Mouse (Mus musculus) stomach, embryonic 16.5 days (tissue): Measurements from ENCODE around the gene Dner. TPM values are rescaled to one million over a fixed set of nuclear protein-coding genes. Genes with fewer than 3 reads are reported as not detected.

Source experiments
- ATAC-seq: fragments of 200-750 bp; cut with Nextera tagmentation; 2 replicates; pipeline ENCODE4 v1.8.0; 2017; ENCODE audit warnings: moderate number of reproducible peaks, moderate TSS enrichment; ENCODE audit not compliant: insufficient read depth, low FRiP score
- H3K27ac ChIP-seq: fragments of 300-500 bp; sonication (generic); 2 replicates; pipeline ENCODE4 v1.5.1; 2014; ENCODE audit warnings: low read length
- H3K27me3 ChIP-seq: fragments of 300-500 bp; sonication (generic); 2 replicates; pipeline ENCODE4 v1.6.1; 2014; ENCODE audit warnings: low read length, control low read depth, mixed read lengths; ENCODE audit not compliant: control insufficient read depth, insufficient read depth
- H3K36me3 ChIP-seq: fragments of 300-500 bp; sonication (generic); 2 replicates; pipeline ENCODE4 v1.6.1; 2014; ENCODE audit warnings: low read length; ENCODE audit not compliant: control insufficient read depth, insufficient read depth
- H3K4me1 ChIP-seq: fragments of 300-500 bp; sonication (generic); 2 replicates; pipeline ENCODE4 v1.6.1; 2014; ENCODE audit warnings: low read length, control low read depth, mixed read lengths; ENCODE audit not compliant: control insufficient read depth, insufficient read depth
- H3K4me2 ChIP-seq: fragments of 300-500 bp; sonication (generic); 2 replicates; pipeline ENCODE4 v1.6.1; 2014; ENCODE audit warnings: low read depth, low read length, mixed read lengths
- H3K4me3 ChIP-seq: fragments of 300-500 bp; sonication (generic); replicated peaks from 2 replicates; pipeline ENCODE4 v1.5.1; 2014; ENCODE audit warnings: mild to moderate bottlenecking, low read length
- H3K9ac ChIP-seq: fragments of 300-500 bp; sonication (generic); 2 replicates; pipeline ENCODE4 v1.6.1; 2014; ENCODE audit warnings: low read length
- H3K9me3 ChIP-seq: fragments of 300-500 bp; sonication (generic); replicated peaks from 2 replicates; pipeline ENCODE4 v1.6.1; 2016; ENCODE audit warnings: low read length, control low read depth; ENCODE audit not compliant: control insufficient read depth
- WGBS: fragments of 180-500 bp; shearing (Covaris S2); extraction: QIAGEN DNeasy Blood & Tissue Kit; methylation state at CpG from one replicate; pipeline ENCODE4 v1.1.7; 2014; 5-methylcytosine and 5-hydroxymethylcytosine counted together
- polyA plus RNA-seq: library from polyadenylated mRNA; unstranded; fragments of >200 nt; fragmentation: Nextera tagmentation; extraction: Ambion mirVana; gene quantifications from 2 replicates; pipeline ENCODE4 v1.2.1, GENCODE M21; 2015

The Dner gene
- polyA plus RNA-seq, 1 experiment from 2014 or later: 3.2 TPM

DNA sequence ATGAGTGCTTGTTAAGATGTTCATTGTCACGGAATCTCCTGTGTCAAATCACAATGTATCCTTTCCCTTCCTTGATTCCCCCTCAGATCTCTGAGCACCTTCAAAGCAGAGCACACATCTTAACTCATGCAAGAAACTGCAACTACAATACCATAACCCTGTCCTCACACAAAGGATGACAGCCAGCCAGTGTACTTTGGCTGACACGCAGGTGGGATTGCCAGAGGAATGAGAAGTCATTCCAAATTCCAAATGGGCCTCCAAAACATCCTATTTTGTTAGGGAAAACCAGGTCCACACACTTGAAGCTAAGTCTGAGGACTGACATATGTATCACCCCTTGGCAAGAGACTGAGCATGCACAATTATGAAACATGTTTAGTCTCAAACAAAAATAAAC lies 286.5 kb downstream of the Dner start:
- H3K27ac ChIP-seq: no peak overlapping the region
- 66% methylated on average over 2 of the region's 2 CpGs for WGBS
- H3K4me1 ChIP-seq: no peaks in the 10 kb centered on the region
- no peaks in the 10 kb centered on the region for H3K36me3 ChIP-seq
- H3K4me3 ChIP-seq: no peak overlapping the region
- H3K4me2 ChIP-seq: no peak overlapping the region
- H3K9me3 ChIP-seq: no peaks in the 10 kb centered on the region
- H3K27me3 ChIP-seq: no peaks in the 10 kb centered on the region
- H3K9ac ChIP-seq: no peak overlapping the region
- ATAC-seq: no peak

GRCm38 (mm10) chr1:84408873-84409272 lies 287.1 kb downstream of the Dner start:
- H3K9me3 ChIP-seq: no peaks in the 10 kb centered on the region
- H3K27ac ChIP-seq: no peak overlapping the region
- no peak for ATAC-seq
- H3K4me3 ChIP-seq: no peak overlapping the region
- no peaks in the 10 kb centered on the region for H3K36me3 ChIP-seq
- no peak overlapping the region for H3K4me2 ChIP-seq
- H3K4me1 ChIP-seq: no peaks in the 10 kb centered on the region
- no peaks in the 10 kb centered on the region for H3K27me3 ChIP-seq
- 59% methylated on average over 2 of the region's 2 CpGs for WGBS
- no peak overlapping the region for H3K9ac ChIP-seq

DNA sequence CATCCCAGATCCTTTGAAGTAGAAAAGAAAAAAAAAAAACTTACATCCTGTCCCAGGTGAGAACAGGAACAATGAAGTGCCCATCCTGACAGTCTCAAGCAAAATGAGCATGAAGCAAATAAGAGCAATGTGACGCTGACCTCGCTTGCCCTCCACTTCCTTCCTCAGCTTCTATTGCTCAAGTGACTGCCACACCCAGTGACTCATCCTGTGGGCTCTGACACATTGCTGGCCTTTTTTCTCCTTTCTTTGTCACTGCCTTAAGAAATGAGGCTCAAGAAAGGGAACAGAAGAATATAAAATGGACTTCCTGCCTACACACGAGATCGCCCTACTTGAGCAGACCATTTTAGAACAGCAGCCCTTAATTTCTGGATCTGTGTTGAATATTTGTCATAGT lies 289.1 kb downstream of the Dner start:
- H3K36me3 ChIP-seq: no peaks in the 10 kb centered on the region
- 65% methylated on average over 4 of the region's 4 CpGs for WGBS
- ATAC-seq: no peak
- H3K9ac ChIP-seq: no peak overlapping the region
- H3K4me2 ChIP-seq: no peak overlapping the region
- no peaks in the 10 kb centered on the region for H3K9me3 ChIP-seq
- no peak overlapping the region for H3K4me3 ChIP-seq
- no peaks in the 10 kb centered on the region for H3K27me3 ChIP-seq
- no peaks in the 10 kb centered on the region for H3K4me1 ChIP-seq
- no peak overlapping the region for H3K27ac ChIP-seq

DNA sequence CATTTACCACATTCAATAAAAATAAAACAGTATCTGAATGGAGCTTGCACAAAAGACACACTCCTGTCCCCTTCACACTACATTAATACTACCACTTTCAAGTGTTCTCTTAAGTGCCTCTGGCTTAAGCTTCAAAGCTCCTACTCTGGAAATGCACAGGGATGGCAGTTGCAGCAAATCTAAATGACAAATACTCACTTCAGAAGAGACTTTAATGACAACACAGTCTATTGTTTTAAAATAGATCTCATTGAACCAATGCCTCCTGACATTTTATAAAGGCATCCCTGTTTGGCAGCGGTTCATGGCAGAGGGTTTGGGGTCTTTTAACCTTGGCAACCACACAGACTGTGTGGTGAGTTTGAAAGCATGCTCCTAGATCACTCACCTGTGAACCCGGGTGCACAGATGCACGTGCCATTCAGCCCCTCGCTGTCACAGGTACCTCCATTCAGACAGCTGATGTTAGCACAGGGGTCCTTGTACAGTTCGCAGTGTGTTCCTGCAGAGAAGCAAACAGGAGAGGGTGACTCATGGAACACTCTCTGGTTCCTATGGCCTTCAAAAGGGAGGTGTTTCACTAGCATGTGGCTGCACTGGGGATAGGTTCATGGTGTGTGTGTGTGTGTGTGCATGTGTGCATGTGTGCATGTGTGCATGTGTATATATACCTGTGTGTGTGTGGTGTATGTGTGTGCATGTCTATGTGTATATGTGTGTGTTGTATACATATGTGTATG lies 290.3 kb downstream of the Dner start:
- Histone ChIP-seq H3K4me3 (no peak overlapping the region), H3K9me3 (no peaks in the 10 kb centered on the region), H3K4me1 (no peaks in the 10 kb centered on the region), H3K27ac (no peak overlapping the region), H3K36me3 (no peaks in the 10 kb centered on the region), H3K27me3 (no peaks in the 10 kb centered on the region), H3K4me2 (no peak overlapping the region), H3K9ac (no peak overlapping the region)
- 81% methylated on average over 5 of the region's 5 CpGs for WGBS
- ATAC-seq: no peak

GRCm38 (mm10) chr1:84404880-84405279 lies 291.1 kb downstream of the Dner start:
- 49% methylated on average over 12 of the region's 12 CpGs for WGBS

GRCm38 (mm10) chr1:84402154-84402553 lies 293.9 kb downstream of the Dner start:
- Histone ChIP-seq H3K27me3 (no peaks in the 10 kb centered on the region), H3K4me1 (no peaks in the 10 kb centered on the region), H3K9ac (no peak overlapping the region), H3K36me3 (no peaks in the 10 kb centered on the region), H3K9me3 (no peaks in the 10 kb centered on the region), H3K27ac (no peak overlapping the region), H3K4me3 (no peak overlapping the region), H3K4me2 (no peak overlapping the region)
- no peak for ATAC-seq
- WGBS: 53% methylated on average over 1 of the region's 1 CpGs

More at GRCm38 (mm10) chr1:84404880-84405279, 291.1 kb downstream of the Dner start:
- H3K4me2 ChIP-seq: no peak overlapping the region
- ATAC-seq: peak; percentile 10; the same call in 1 of the 2 replicates
- no peaks in the 10 kb centered on the region for H3K36me3 ChIP-seq
- H3K27ac ChIP-seq: no peak overlapping the region
- no peaks in the 10 kb centered on the region for H3K9me3 ChIP-seq
- H3K4me1 ChIP-seq: no peaks in the 10 kb centered on the region
- no peaks in the 10 kb centered on the region for H3K27me3 ChIP-seq
- no peak overlapping the region for H3K9ac ChIP-seq
- H3K4me3 ChIP-seq: no peak overlapping the region

DNA sequence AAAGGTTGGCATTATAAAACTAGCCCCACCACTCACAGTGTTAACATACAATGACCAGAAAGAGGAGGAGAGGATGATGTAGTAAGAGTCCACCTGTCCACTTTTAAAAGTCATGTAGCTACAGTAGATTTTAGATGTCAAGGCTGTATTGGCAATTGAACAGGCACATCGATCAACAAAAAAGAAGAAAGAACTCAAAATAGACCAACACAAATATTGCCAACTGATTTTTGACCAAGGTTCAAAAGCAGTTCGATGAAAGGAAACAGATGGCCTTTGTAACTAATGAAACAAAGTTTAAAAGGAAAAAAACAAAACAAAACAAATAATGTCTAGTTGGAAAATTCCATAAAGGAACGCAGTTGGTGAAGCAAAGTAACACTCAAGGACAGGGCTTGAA lies 296.4 kb downstream of the Dner start:
- WGBS: 81% methylated on average over 3 of the region's 3 CpGs

DNA sequence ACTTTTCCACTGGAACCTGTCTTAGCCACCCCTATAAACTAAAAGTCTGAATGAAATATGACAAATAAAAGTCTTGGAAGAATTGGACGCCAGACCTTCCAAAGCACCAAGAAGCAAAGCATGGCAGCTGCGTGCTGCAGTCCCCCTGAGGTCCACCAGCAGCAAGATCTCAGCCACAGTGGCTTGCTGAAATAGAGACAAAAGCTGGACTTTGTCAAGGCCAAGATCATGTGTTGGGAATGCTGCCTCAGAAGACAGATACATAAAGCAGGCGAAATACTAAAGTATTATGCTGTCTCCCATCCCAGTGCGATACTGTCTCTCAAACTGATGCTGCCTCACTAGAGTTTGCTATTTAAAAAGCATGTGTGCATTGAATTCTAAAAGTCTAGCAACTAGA lies 296.9 kb downstream of the Dner start:
- Histone ChIP-seq H3K27ac (no peak overlapping the region), H3K36me3 (no peaks in the 10 kb centered on the region), H3K27me3 (no peaks in the 10 kb centered on the region), H3K9me3 (no peaks in the 10 kb centered on the region), H3K4me2 (no peak overlapping the region), H3K4me1 (no peaks in the 10 kb centered on the region), H3K9ac (no peak overlapping the region), H3K4me3 (no peak overlapping the region)
- ATAC-seq: no peak
- WGBS: 59% methylated on average over 4 of the region's 4 CpGs

More for the DNA sequence above, 296.4 kb downstream of the Dner start:
- no peak for ATAC-seq
- Histone ChIP-seq H3K9ac (no peak overlapping the region), H3K27me3 (no peaks in the 10 kb centered on the region), H3K36me3 (no peaks in the 10 kb centered on the region), H3K4me2 (no peak overlapping the region), H3K4me3 (no peak overlapping the region), H3K9me3 (no peaks in the 10 kb centered on the region), H3K27ac (no peak overlapping the region), H3K4me1 (no peaks in the 10 kb centered on the region)

- WGBS: 64% methylated on average over 3 of the region's 3 CpGs
- Histone ChIP-seq H3K4me2 (no peak overlapping the region), H3K27ac (no peak overlapping the region), H3K4me1 (no peaks in the 10 kb centered on the region), H3K9ac (no peak overlapping the region), H3K4me3 (no peak overlapping the region), H3K9me3 (no peaks in the 10 kb centered on the region), H3K36me3 (no peaks in the 10 kb centered on the region), H3K27me3 (no peaks in the 10 kb centered on the region)
- ATAC-seq: no peak
Observed at GRCm38 (mm10) chr1:84396787-84397186, 299.2 kb downstream of the Dner start.
